Mouse (Mus musculus): ENCODE measurements at regions not wholly inside any gene's neighbourhood (a gene's known extent, or its start where the extent isn't known, plus 50 kb on each side); places are given as distances from the start of the nearest gene placed in this dataset.

DNA sequence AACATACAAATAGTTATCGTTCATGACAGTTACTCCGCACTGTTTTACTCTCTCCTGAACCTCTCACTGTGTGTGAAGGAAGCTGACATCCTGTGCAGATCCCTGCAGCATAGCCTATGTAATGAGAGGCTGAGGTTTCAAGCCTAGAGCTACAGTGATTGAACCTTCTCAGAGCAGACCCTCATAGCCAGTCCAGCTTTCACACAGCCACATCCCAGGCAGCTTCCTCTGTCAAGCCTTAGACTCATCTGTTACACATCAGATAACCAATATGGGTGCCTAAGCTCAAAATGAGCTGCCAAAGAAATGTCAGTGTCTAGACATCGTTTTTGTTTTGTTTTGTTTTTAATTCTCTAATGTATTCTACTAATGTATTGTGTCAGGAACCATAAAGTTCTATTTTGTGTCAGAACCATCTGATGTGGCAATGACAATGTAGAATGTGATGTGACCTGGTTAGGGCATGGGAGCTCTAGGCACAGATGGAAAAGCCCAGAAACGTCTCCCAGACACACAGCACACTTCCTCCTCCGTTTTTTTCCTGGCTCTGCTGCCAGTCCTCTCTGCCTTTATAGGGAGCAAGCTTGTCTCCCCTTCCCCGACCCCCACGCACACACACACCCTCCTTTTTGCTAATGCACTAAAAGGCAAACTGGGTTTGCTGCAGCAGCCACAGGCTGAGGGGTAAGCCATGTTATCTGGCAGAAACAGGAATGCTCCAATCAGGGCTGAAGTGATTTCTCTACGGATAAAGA is 146.1 kb downstream of the Cep170 start:
- TF ChIP-seq CTCF (IDR thresholded peaks at IDR 0.05; ENCODE audit: low read depth): no peak
- no peak for TF ChIP-seq EP300 (optimal IDR thresholded peaks at IDR 0.05)
